Mouse (Mus musculus): Measurements from ENCODE around the gene Ubr3.
A peak's percentile ranks its signal among the peaks of the same experiment; 100 is the strongest.

Gene Ubr3

GRCm38 (mm10) chr2:69897039-69897617, at the start of gene Ubr3:
Ubr3 (plus strand) TSS chr2:69897246.
- peak; percentile 97 for DNase-seq (ENCODE audit: low spot score)

- DNase-seq (ENCODE audit: low spot score), result no peak
Observed at GRCm38 (mm10) chr2:69849215-69849614, 47.8 kb upstream of the Ubr3 start.

DNA sequence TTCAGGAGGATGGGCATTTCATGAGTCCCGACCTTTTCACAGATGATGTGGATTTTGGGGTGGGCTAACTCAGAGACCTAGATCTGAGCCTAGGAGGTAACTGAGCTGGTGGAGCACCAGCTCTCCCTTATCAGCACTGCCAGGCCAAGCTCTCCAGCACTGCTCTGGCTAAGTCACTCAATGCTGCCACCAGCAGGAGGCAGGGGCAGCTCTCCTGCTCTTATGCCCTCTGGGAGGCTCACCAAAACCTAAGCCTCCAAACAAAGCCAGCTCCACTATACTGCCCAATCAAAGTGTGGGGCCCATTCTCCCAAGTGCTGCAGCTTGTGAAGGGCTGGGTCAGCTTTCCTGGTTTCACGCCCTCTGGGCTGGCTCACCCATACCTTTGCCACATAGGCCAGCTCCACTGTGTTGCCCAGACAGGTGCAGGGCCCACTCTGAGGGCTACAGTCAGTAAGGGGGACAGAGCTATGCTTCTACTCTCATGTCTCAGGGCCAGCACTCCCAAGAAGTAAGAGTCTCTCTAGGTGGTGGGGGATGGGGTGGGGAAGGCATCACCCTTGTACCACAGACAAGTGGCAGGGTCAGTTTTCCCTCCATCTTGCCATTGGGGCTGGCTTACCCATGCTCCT, 45.5 kb upstream of the Ubr3 start:
- no peak for DNase-seq (ENCODE audit: low spot score)

DNA sequence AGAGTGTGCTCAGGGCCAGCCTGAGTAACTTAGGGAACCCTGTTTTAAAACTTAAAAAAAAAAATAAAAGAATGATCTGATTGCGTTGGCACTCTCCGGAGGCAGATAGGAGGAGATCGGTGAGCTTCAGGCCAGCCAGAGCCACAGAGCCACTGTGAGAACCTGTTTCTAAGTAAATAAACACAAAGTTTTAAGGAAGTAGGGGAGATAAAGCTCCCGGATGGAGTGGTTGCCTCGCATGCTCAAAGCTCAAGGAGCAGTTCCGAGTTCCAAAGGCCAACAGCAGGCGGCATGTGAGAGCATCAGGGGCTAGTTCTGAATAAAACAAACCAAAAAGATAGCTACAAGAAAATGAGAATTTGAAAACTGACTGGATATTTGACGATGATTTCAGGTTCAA, 40.7 kb upstream of the Ubr3 start:
- no peak for DNase-seq (ENCODE audit: low spot score)

GRCm38 (mm10) chr2:69857882-69858281, 39.2 kb upstream of the Ubr3 start:
- DNase-seq (ENCODE audit: low spot score), result peak; percentile 51

- no peak for DNase-seq (ENCODE audit: low spot score)
Observed at GRCm38 (mm10) chr2:69860972-69861452, 36.0 kb upstream of the Ubr3 start.

GRCm38 (mm10) chr2:69861485-69862091, 35.5 kb upstream of the Ubr3 start, which contains the start of gene Ssb:
Ssb (plus strand) TSS chr2:69861562.
- DNase-seq (ENCODE audit: low spot score), result peak; percentile 97

GRCm38 (mm10) chr2:69862117-69862657, 34.9 kb upstream of the Ubr3 start:
- DNase-seq (ENCODE audit: low spot score), result peak; percentile 19

DNA sequence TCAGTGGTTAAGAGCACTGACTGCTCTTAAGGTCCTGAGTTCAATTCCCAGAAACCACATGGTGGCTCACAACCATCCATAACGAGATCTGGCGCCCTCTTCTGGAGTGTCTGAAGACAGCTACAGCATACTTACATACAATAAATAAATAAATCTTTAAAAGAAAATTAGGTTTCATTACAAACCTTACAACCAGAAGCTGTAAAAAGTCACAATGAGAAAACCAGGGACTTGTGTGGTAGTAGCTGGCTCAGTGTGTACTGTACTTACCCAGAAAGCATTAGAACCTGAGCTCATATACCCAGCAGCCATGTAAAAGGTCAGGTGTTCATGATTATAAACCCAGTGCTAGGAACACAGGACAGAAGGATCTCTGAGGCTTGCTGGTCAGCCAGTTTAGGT, 13.1 kb upstream of the Ubr3 start:
- DNase-seq (ENCODE audit: low spot score), result no peak

- no peak for DNase-seq (ENCODE audit: low spot score)
Observed at GRCm38 (mm10) chr2:69884581-69884980, 12.5 kb upstream of the Ubr3 start.

- no peak for DNase-seq (ENCODE audit: low spot score)
Observed at GRCm38 (mm10) chr2:69885050-69885449, 12.0 kb upstream of the Ubr3 start.

DNA sequence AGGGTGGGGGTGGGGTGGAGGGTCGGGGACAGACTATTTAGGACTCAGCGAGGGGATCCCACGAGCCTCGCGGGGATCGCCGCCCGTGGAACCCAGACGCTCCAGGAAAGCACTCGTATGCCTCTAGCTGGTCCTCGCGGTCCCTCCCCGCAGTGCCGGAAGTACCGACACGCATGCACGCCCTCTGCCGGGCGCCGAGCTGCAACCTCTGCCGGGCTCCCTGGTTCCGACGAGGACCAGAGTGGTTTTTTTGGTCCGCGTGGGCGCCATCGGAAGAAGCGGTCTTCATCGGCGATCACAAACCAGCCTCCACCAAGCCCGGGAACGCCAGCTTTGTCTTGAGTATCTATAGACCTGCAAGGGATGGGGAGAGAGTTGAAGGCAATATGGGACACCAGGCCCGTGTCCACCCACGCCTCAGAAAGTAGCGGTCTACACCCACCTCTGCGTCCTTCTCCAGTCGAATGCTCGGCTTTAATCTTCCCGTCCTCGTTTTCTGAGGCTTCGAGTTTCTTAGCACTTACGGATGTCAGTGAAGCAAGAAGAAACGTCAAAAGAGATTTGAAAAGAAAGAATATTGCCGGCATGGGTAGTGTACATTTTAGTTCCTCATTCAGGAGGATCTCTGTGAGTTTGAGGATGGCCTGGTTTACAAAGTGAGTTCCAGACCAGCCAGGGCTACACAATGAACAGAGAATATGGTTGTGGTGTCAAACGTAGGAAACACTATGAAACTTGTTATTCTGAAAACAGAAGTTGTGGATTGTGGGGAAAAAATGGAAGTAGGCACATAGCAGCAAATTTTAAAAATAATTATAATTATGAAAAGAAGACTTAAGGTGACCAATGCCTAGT, 11.4 kb upstream of the Ubr3 start, which contains the start of gene Mettl5:
TSS of gene Mettl5 (minus strand) at position 165 of the 855 bp plus-strand sequence.
- DNase-seq (ENCODE audit: low spot score), result peak; percentile 90

DNA sequence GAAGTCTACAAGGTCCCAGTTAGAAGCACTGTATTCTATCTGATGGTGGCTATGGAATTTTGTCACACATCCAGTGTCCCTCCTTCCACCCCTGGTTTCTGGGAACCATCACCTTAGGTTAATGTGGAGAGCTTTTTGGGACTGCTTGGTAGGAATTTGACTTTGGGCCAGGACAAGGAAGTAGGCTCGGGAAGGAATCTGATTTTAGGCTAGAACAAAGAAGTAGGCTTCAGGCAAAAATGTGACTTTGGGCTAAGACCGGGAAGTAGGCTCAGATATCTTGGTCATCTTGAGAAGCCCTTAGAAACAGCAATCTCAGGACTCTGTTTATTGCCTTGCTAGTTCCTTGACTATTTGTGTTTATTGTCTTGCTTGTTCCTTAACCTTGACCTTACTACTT, 8.1 kb upstream of the Ubr3 start:
- no peak for DNase-seq (ENCODE audit: low spot score)

GRCm38 (mm10) chr2:69890843-69891242, 6.2 kb upstream of the Ubr3 start:
- DNase-seq (ENCODE audit: low spot score), result no peak

DNA sequence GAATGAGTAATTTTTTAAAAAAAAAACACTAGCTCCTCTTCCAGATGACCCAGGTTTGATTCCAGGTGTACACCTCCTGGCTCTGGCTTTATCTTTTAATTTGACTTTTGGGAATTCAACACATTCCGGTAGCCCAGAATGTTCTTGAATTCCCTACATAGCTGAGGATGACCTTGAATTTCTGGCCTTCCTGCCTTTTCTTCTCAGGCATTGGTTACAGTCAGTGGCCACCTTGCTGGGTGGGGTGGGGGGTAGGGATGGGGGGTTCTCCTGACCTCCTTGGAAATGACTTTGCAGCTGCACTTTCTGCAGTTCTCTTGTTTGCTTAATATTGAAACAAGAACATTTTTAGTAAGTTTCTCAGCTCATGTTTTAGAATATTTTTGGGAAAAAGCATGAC, 3.9 kb upstream of the Ubr3 start:
- no peak for DNase-seq (ENCODE audit: low spot score)

DNA sequence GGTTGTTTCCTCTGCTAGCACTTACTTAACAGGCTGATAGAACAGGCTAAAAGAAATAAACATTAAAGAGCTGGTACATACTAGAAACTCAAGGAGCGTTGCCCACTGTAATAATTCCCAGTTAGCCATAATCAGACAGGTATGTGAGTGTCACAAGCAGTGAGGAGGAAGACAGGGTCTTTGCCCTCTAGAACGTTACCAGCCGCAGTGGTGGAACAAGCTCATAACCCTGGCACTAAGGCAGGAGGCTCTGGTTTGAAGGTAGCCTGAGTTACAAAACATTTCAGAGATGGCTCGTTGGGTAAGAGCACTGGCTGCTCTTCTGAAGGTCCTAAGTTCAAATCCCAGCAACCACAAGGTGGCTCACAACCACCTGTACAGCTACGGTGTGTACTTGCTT, 3.2 kb upstream of the Ubr3 start:
- DNase-seq (ENCODE audit: low spot score), result no peak

- peak; percentile 22 for DNase-seq (ENCODE audit: low spot score)
Observed at GRCm38 (mm10) chr2:69895502-69896223, 1.4 kb upstream of the Ubr3 start.

DNA sequence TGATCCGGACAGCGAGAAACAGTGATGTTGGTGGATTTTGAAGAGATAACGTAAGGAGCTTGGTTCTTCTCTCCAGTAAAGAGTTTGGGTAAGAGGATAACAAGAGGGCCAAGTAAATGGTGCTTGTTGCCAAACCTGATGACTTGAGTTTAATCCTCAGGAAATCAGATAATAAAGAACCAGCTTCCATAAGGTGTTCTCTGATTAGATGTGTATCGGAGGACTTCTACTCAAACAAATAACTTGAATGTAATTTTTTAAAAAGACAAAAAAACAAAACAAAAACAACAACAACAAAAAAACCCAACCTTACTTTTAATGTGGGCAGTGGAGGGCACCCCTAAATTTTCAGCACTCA, 843 bp upstream of the Ubr3 start:
- no peak for DNase-seq (ENCODE audit: low spot score)

GRCm38 (mm10) chr2:69897618-69898575, 851 bp downstream of the Ubr3 start:
- DNase-seq (ENCODE audit: low spot score), result peak; percentile 60

DNA sequence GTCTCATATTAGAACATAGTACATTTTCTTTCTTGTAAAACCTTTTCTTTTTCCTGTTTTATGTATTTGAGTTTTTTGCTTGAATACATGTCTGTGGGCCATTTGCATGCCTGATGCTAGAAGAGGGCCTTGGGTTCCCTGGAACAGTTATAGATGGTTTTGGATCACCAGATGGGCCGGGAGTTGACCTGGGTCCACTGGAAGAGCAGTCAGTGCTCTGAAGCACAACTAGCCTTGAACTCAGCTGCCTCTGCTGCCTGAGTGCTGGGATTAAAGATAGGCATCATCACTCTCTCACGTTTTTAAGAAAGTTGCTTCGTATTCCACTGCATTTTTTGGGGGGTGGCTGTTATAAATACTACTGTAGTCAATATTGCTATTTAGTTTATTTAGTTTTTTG, 6.5 kb downstream of the Ubr3 start:
- no peak for DNase-seq (ENCODE audit: low spot score)

Measured in retina, embryonic 14.5 days (tissue).